ENCODE assay signal across 11 mouse cellular contexts in genomic region chr17:10321092-10321491, GRCm38 (mm10). TPM values are rescaled to one million over a fixed set of nuclear protein-coding genes. Genes with fewer than 3 reads are reported as not detected.
DNase-seq lines count a peak whose midpoint lies in the region; ATAC-seq and TF ChIP-seq lines count a peak whose summit lies in the region.
"Had no signal": no experiment of that assay in that cellular context is flagged by ENCODE, and none has a peak within 500 bp of the region (broad histone marks: within the 10 kb centered on the region; RNA-seq: fewer than 3 reads in every experiment).

No protein-coding gene starts in this region.

- H3K27me3 ChIP-seq in heart, postnatal 0 days (ENCODE audit: control insufficient read depth, insufficient read depth, low read length): no peaks in the 10 kb centered on the region
- H3K27me3 ChIP-seq in forebrain, embryonic 13.5 days: no peaks in the 10 kb centered on the region
- H3K27me3 ChIP-seq in liver, embryonic 15.5 days: peaks cover 8% of the 10 kb centered on the region; the same call in 1 of the 2 replicates

- no peak overlapping the region for H3K9ac ChIP-seq in heart, postnatal 0 days (replicated peaks; ENCODE audit: low read depth, low read length)
- peak overlapping the region; percentile 58 for H3K9ac ChIP-seq in forebrain, embryonic 13.5 days
- no peak overlapping the region for H3K9ac ChIP-seq in liver, embryonic 15.5 days

- H3K4me1 ChIP-seq in heart, postnatal 0 days (ENCODE audit: control insufficient read depth, insufficient read depth): peaks cover 23% of the 10 kb centered on the region
- peaks cover 31% of the 10 kb centered on the region for H3K4me1 ChIP-seq in forebrain, embryonic 13.5 days
- H3K4me1 ChIP-seq in liver, embryonic 15.5 days (replicated peaks): peaks cover 30% of the 10 kb centered on the region

- H3K9me3 ChIP-seq in heart, postnatal 0 days (replicated peaks; ENCODE audit: control insufficient read depth, low read length): no peaks in the 10 kb centered on the region
- H3K9me3 ChIP-seq in forebrain, embryonic 13.5 days (replicated peaks): peaks cover 4% of the 10 kb centered on the region; the same call in 1 of the 2 replicates
- H3K9me3 ChIP-seq in liver, embryonic 15.5 days (replicated peaks): no peaks in the 10 kb centered on the region

- H3K4me3 ChIP-seq in heart, postnatal 0 days (ENCODE audit: low read depth, low read length): peak overlapping the region; percentile 22; the same call in 1 of the 2 replicates
- peak overlapping the region; percentile 27 for H3K4me3 ChIP-seq in forebrain, embryonic 13.5 days
- no peak overlapping the region for H3K4me3 ChIP-seq in liver, embryonic 15.5 days (replicated peaks)

- 26% methylated on average over 1 of the region's 1 CpGs for WGBS in heart, postnatal 0 days
- WGBS in forebrain, embryonic 13.5 days: 9% methylated on average over 1 of the region's 1 CpGs
- 24% methylated on average over 1 of the region's 1 CpGs for WGBS in liver, embryonic 15.5 days (ENCODE audit: insufficient replicate concordance)

- TF ChIP-seq EP300 in heart, postnatal 0 days (IDR thresholded peaks at IDR 0.05; ENCODE audit: low read depth): no peak

- peak overlapping the region; percentile 51 for H3K4me2 ChIP-seq in heart, postnatal 0 days (ENCODE audit: low read depth, low read length)
- H3K4me2 ChIP-seq in forebrain, embryonic 13.5 days: peak overlapping the region; percentile 53
- H3K4me2 ChIP-seq in liver, embryonic 15.5 days: peak overlapping the region; percentile 5; the same call in 1 of the 2 replicates

- DNase-seq in heart, postnatal 0 days (ENCODE audit: low spot score): no peak
- DNase-seq in heart, postnatal 36 days: no peak
- DNase-seq in adipocyte (ENCODE audit: low spot score): peak; percentile 59
- DNase-seq in adrenal gland, postnatal 10 days: no peak
- no peak for DNase-seq in adrenal gland, postnatal 4 days (ENCODE audit: low spot score in 2 of 2)
- DNase-seq in urinary bladder, postnatal 4 days (ENCODE audit: low spot score in 2 of 2): no peak
- DNase-seq: adrenal gland, adult 8-10 months; lung, postnatal 14 days had no signal

- no peak for TF ChIP-seq CTCF in heart, postnatal 0 days (IDR thresholded peaks at IDR 0.05; ENCODE audit: low read depth)

- peak overlapping the region; percentile 64 for H3K27ac ChIP-seq in heart, postnatal 0 days (ENCODE audit: low read depth)
- no peak overlapping the region for H3K27ac ChIP-seq in forebrain, embryonic 13.5 days
- H3K27ac ChIP-seq in liver, embryonic 15.5 days (replicated peaks): no peak overlapping the region

- peaks cover 7% of the 10 kb centered on the region; the same call in 1 of the 2 replicates for H3K36me3 ChIP-seq in heart, postnatal 0 days (replicated peaks; ENCODE audit: control insufficient read depth, insufficient read depth, low read length)
- peaks cover 8% of the 10 kb centered on the region; the same call in 1 of the 2 replicates for H3K36me3 ChIP-seq in forebrain, embryonic 13.5 days (ENCODE audit: poor library complexity, severe bottlenecking)
- H3K36me3 ChIP-seq in liver, embryonic 15.5 days (replicated peaks): no peaks in the 10 kb centered on the region

- ATAC-seq in heart, postnatal 0 days (ENCODE audit: insufficient read depth, low read depth): no peak
- ATAC-seq in forebrain, embryonic 13.5 days: no peak
- ATAC-seq in liver, embryonic 15.5 days (ENCODE audit: insufficient read depth): no peak
- ATAC-seq: intestine, embryonic 16.5 days had no signal

- intact Hi-C loops in heart, postnatal 36 days (cut with DNase I): loop anchor here (2.0 kb wide), 3 partner anchors 48 to 172 kb away; no protein-coding TSS in a partner anchor

RNA-seq across cellular contexts. Expression of gene Qk, which starts 1.4 kb away (rescaled TPM):
- total RNA-seq in heart, postnatal 0 days (2014; rRNA removed; ENCODE audit: low replicate concordance): 359 and 460 TPM in 2 replicates
- 47.6 and 54.8 TPM in 2 replicates for polyA plus RNA-seq in heart, postnatal 0 days (2015; fragmentation: Nextera tagmentation; extraction: Ambion mirVana)
- total RNA-seq in heart, postnatal 36 days (2021): 100 to 1,000 TPM; 419 to 431 TPM
- 54.1 and 56.1 TPM in 2 replicates for polyA plus RNA-seq in forebrain, embryonic 13.5 days (2015; fragmentation: Nextera tagmentation; extraction: Ambion mirVana)
- 6.4 and 7.1 TPM in 2 replicates for polyA plus RNA-seq in liver, embryonic 15.5 days (2015; fragmentation: Nextera tagmentation; extraction: Ambion mirVana)
- 100 to 1,000 TPM; 239 to 282 TPM for total RNA-seq in adrenal gland, postnatal 10 days (2021)
- 100 to 1,000 TPM; 233 to 246 TPM for total RNA-seq in adrenal gland, postnatal 4 days (2021)
